Mouse (Mus musculus): ENCODE data around the gene Kcnk4. TPM values are rescaled to one million over a fixed set of nuclear protein-coding genes. Genes with fewer than 3 reads are reported as not detected.

The Kcnk4 gene
- total and polyA plus RNA-seq, 3 experiments: 0.21 to 0.80 TPM; not detected in 1

GRCm38 (mm10) chr19:6975537-6976521, 41.5 kb upstream of the Kcnk4 start, which contains the start of gene Plcb3:
Gene Plcb3 (minus strand): TSS chr19:6976470.
- dilution Hi-C loops (cut with MboI; ENCODE audit: extremely low pct_ligation_motif_present, extremely low pct_unique_long_range_greater_than_20kb, low sequenced_read_pairs) (no loop called here), in situ Hi-C loops (cut with MboI; ENCODE audit: low pct_ligation_motif_present, low pct_unique_long_range_greater_than_20kb, low sequenced_read_pairs) (no loop called here)
- TF ChIP-seq SIN3A (IDR thresholded peaks at IDR 0.05; ENCODE audit: low read length): peak; percentile 72
- TF ChIP-seq EP300 (IDR thresholded peaks at IDR 0.05; ENCODE audit: low read length): 0 out of 2 replicates have a peak, but pooled peaks have one; percentile 8
- TF ChIP-seq CHD2 (IDR thresholded peaks at IDR 0.05; ENCODE audit: low read length): peak; percentile 76; the same call in 1 of the 2 replicates
- peak; percentile 13; the same call in 1 of the 2 replicates for TF ChIP-seq MXI1 (IDR thresholded peaks at IDR 0.05; ENCODE audit: low read depth, low read length)
- 0 out of 2 replicates have a peak, but pooled peaks have one; percentile 22 for TF ChIP-seq NRF1 (IDR thresholded peaks at IDR 0.05; ENCODE audit: low read depth, low read length)
- no peak for TF ChIP-seq SMC3 (IDR thresholded peaks at IDR 0.05; ENCODE audit: low read depth, low read length)
- no peak for TF ChIP-seq GABPA (IDR thresholded peaks at IDR 0.05; ENCODE audit: insufficient replicate concordance, low read depth, low read length)
- 0 out of 2 replicates have a peak, but pooled peaks have one; percentile 9 for TF ChIP-seq ETS1 (conservative IDR thresholded peaks at IDR 0.05; ENCODE audit: low read depth, low read length)
- TF ChIP-seq USF1 (IDR thresholded peaks at IDR 0.05; ENCODE audit: low read depth, low read length): no peak
- peak; percentile 20; the same call in 1 of the 2 replicates for TF ChIP-seq POLR2A (IDR thresholded peaks at IDR 0.05; ENCODE audit: low read depth, low read length)
- peak; percentile 83; the same call in 1 of the 2 replicates for TF ChIP-seq MAZ (IDR thresholded peaks at IDR 0.05; ENCODE audit: low read depth, low read length)
- no peak for TF ChIP-seq ZMIZ1 (IDR thresholded peaks at IDR 0.05; ENCODE audit: low read depth, low read length)
- no peak for TF ChIP-seq E2F4 (IDR thresholded peaks at IDR 0.05; ENCODE audit: insufficient replicate concordance, low read depth, low read length)
- no peak for TF ChIP-seq MEF2A (IDR thresholded peaks at IDR 0.05; ENCODE audit: borderline replicate concordance, low read depth, low read length)
- no peak for TF ChIP-seq IRF4 (IDR thresholded peaks at IDR 0.05; ENCODE audit: low read depth, low read length)
- no peak; the same call in 1 of the 2 replicates for TF ChIP-seq MAX (IDR thresholded peaks at IDR 0.05; ENCODE audit: low read length)
- peak in 1 of 2 experiments; percentile 39; a peak in 2 of 4 replicates for TF ChIP-seq CTCF (conservative IDR thresholded peaks at IDR 0.05 in 1 of 2, IDR thresholded peaks at IDR 0.05 in 1 of 2; ENCODE audit: low read depth in 2 of 2, low read length in 2 of 2)
- TF ChIP-seq RAD21 (IDR thresholded peaks at IDR 0.05; ENCODE audit: low read depth, low read length): no peak
- peak; percentile 42 for TF ChIP-seq ELF1 (IDR thresholded peaks at IDR 0.05; ENCODE audit: low read depth, low read length)
- no peak for TF ChIP-seq KAT2A (IDR thresholded peaks at IDR 0.05; ENCODE audit: insufficient replicate concordance, low read length)
- TF ChIP-seq HCFC1 (IDR thresholded peaks at IDR 0.05; ENCODE audit: low read depth, low read length): peak; percentile 42; the same call in 1 of the 2 replicates
- TF ChIP-seq JUND (conservative IDR thresholded peaks at IDR 0.05; ENCODE audit: low read depth, low read length): no peak
- peak; percentile 77 for TF ChIP-seq TCF12 (IDR thresholded peaks at IDR 0.05; ENCODE audit: low read depth, low read length)
- no peak for TF ChIP-seq BHLHE40 (IDR thresholded peaks at IDR 0.05; ENCODE audit: low read depth, low read length)
- peaks cover 11 to 50% of the 10 kb centered on the region in 2 experiments for H3K4me1 ChIP-seq (ENCODE audit: control insufficient read depth in 1 of 2, insufficient read depth in 2 of 2)
- H3K27me3 ChIP-seq (replicated peaks): peaks cover 3% of the 10 kb centered on the region
- H3K9me3 ChIP-seq (replicated peaks; ENCODE audit: low read length): no peaks in the 10 kb centered on the region
- peaks cover 29% of the 10 kb centered on the region for H3K79me2 ChIP-seq (replicated peaks; ENCODE audit: control insufficient read depth, extremely low read depth, insufficient read depth, poor library complexity, severe bottlenecking)
- H3K9ac ChIP-seq (ENCODE audit: insufficient read depth, low read depth): peak within 1 kb of the TSS; percentile 60
- H3K4me3 ChIP-seq (replicated peaks in 1 of 3; ENCODE audit: low read depth in 2 of 3, low read length in 2 of 3, poor library complexity in 1 of 3): peak within 1 kb of the TSS; percentile 77 to 87 (median 85)
- peak within 1 kb of the TSS; percentile 54 for H3K27ac ChIP-seq (ENCODE audit: insufficient read depth, low read depth)
- peak within 1 kb of the TSS; percentile 75 for H3K4me2 ChIP-seq (ENCODE audit: insufficient read depth, low read depth, poor library complexity, severe bottlenecking)
- peaks cover 14 to 25% of the 10 kb centered on the region in 2 experiments for H3K36me3 ChIP-seq (replicated peaks in 1 of 2; ENCODE audit: control insufficient read depth in 1 of 2, insufficient read depth in 1 of 2, low read length in 1 of 2)
- peak; percentile 66 for DNase-seq (ENCODE audit: extremely low read depth)

Measured in CH12.LX (cell line).